Mouse (Mus musculus): ENCODE measurements at regions not wholly inside any gene's neighbourhood (a gene's known extent, or its start where the extent isn't known, plus 50 kb on each side); places are given as distances from the start of the nearest gene placed in this dataset.

GRCm38 (mm10) chr17:54065187-54065795, 74.8 kb upstream of the Sult1c1 start:
- peak; percentile 73 for DNase-seq (ENCODE audit: inconsistent ontology term)

DNA sequence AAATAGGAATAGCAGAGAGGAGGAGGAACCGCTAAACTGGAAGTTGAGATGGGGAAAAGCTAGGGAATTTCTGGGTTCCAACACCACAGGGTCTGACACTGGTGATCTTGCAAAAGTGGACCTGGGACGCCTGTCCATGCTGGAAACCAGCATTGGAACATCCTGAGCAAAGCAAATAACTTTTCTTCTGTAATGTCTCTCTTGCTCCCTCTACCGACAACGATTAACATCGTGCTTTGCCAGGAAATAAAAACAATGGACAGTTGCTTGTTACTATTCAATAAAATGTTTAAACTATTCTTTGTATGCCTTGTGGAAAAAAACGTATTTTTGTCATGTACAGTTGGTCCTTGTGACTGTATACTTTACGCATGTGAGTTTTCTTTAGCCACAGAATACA, 70.8 kb upstream of the Sult1c1 start:
- DNase-seq (ENCODE audit: inconsistent ontology term): peak; percentile 29

Measured in Muller cell, postnatal 12 days (primary cell).